Mouse (Mus musculus) kidney, postnatal 14 days (tissue): ENCODE data around the gene Heatr3.

ENCODE experiments used
- DNase-seq: peaks from one replicate; pipeline ENCODE4 v3.0.0; 2022; ENCODE audit warnings: mixed read lengths

The Heatr3 gene

GRCm38 (mm10) chr8:88198551-88198944 is 60.9 kb downstream of the Heatr3 start:
- DNase-seq = peak; percentile 43

GRCm38 (mm10) chr8:88198945-88199571 is 61.4 kb downstream of the Heatr3 start, which contains the start of gene Tent4b:
TSS of gene Tent4b (plus strand) at chr8:88199213.
- peak; percentile 97 for DNase-seq

- peak; percentile 61 for DNase-seq
Measured at GRCm38 (mm10) chr8:88199700-88200601, 62.3 kb downstream of the Heatr3 start.

- peak; percentile 22 for DNase-seq
Measured at GRCm38 (mm10) chr8:88200724-88201495, 63.3 kb downstream of the Heatr3 start.

GRCm38 (mm10) chr8:88201641-88202040 is 64.0 kb downstream of the Heatr3 start:
- DNase-seq = no peak

- no peak for DNase-seq
Measured at GRCm38 (mm10) chr8:88206016-88206415, 68.4 kb downstream of the Heatr3 start.

- DNase-seq = no peak
Measured at GRCm38 (mm10) chr8:88207121-88207821, 69.6 kb downstream of the Heatr3 start.

- DNase-seq = peak; percentile 60
Measured at GRCm38 (mm10) chr8:88209930-88210827, 72.5 kb downstream of the Heatr3 start.

GRCm38 (mm10) chr8:88221353-88221752 is 83.7 kb downstream of the Heatr3 start:
- DNase-seq = peak; percentile 32
